Mouse (Mus musculus) forebrain, embryonic 13.5 days (tissue): ENCODE data around the gene Ulk2. TPM values are rescaled to one million over a fixed set of nuclear protein-coding genes. Genes with fewer than 3 reads are reported as not detected.

Source experiments
- ATAC-seq: fragments of 200-750 bp; cut with Nextera tagmentation; 2 replicates; pipeline ENCODE4 v1.8.0; 2017
- H3K27ac ChIP-seq: fragments of 300-500 bp; sonication (generic); 2 replicates; pipeline ENCODE4 v1.5.1; 2015; ENCODE audit warnings: inconsistent platforms, mild to moderate bottlenecking, moderate library complexity
- H3K27me3 ChIP-seq: fragments of 300-500 bp; sonication (generic); 2 replicates; pipeline ENCODE4 v1.6.1; 2015; ENCODE audit warnings: mild to moderate bottlenecking, inconsistent platforms
- H3K36me3 ChIP-seq: fragments of 300-500 bp; sonication (generic); 2 replicates; pipeline ENCODE4 v1.6.1; 2015; ENCODE audit warnings: mild to moderate bottlenecking, inconsistent platforms; ENCODE audit not compliant: poor library complexity, severe bottlenecking
- H3K4me1 ChIP-seq: fragments of 300-500 bp; sonication (generic); 2 replicates; pipeline ENCODE4 v1.6.1; 2015; ENCODE audit warnings: inconsistent platforms
- H3K4me2 ChIP-seq: fragments of 300-500 bp; sonication (generic); 2 replicates; pipeline ENCODE4 v1.6.1; 2015; ENCODE audit warnings: inconsistent platforms, mild to moderate bottlenecking, moderate library complexity
- H3K4me3 ChIP-seq: fragments of 300-500 bp; sonication (generic); 2 replicates; pipeline ENCODE4 v1.5.1; 2015; ENCODE audit warnings: mild to moderate bottlenecking, inconsistent platforms
- H3K9ac ChIP-seq: fragments of 300-500 bp; sonication (generic); 2 replicates; pipeline ENCODE4 v1.6.1; 2015; ENCODE audit warnings: mild to moderate bottlenecking, inconsistent platforms
- H3K9me3 ChIP-seq: fragments of 300-500 bp; sonication (generic); replicated peaks from 2 replicates; pipeline ENCODE4 v1.6.1; 2016; ENCODE audit warnings: inconsistent platforms
- WGBS: fragments of 180-500 bp; shearing (Covaris S2); methylation state at CpG from one replicate; pipeline ENCODE4 v1.1.7; 2015; 5-methylcytosine and 5-hydroxymethylcytosine counted together
- polyA plus RNA-seq: library from polyadenylated mRNA; unstranded; fragments of >200 nt; fragmentation: Nextera tagmentation; extraction: Ambion mirVana; gene quantifications from 2 replicates; pipeline ENCODE4 v1.2.1, GENCODE M21; 2015

Ulk2 gene
- polyA plus RNA-seq, 1 experiment from 2014 or later: 24.2 TPM

DNA sequence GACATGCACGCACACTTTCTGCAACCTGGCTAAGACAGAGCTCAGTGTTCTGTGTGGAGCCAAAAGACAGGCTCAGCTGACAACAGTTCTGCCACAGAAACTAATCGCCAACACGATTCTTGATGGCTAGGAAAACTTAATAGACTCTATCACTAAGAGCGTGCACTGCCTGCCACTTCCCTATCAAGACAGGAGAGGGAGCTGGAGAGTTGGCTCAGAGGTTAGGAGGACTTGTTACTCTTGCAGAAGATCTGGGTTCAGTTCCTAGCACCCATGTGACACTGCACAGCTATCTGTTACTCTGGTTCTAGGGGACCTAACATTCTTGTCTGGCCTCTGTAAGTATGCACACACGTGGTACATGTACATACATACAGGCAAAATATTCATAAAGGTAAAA is 103.3 kb downstream of the Ulk2 start:
- no peaks in the 10 kb centered on the region for H3K9me3 ChIP-seq
- ATAC-seq: no peak
- H3K4me2 ChIP-seq: no peak overlapping the region
- WGBS: 77% methylated on average over 5 of the region's 5 CpGs
- H3K27ac ChIP-seq: no peak overlapping the region
- H3K27me3 ChIP-seq: no peaks in the 10 kb centered on the region
- H3K4me3 ChIP-seq: no peak overlapping the region
- no peaks in the 10 kb centered on the region for H3K4me1 ChIP-seq
- H3K36me3 ChIP-seq: peaks cover 81% of the 10 kb centered on the region
- no peak overlapping the region for H3K9ac ChIP-seq

DNA sequence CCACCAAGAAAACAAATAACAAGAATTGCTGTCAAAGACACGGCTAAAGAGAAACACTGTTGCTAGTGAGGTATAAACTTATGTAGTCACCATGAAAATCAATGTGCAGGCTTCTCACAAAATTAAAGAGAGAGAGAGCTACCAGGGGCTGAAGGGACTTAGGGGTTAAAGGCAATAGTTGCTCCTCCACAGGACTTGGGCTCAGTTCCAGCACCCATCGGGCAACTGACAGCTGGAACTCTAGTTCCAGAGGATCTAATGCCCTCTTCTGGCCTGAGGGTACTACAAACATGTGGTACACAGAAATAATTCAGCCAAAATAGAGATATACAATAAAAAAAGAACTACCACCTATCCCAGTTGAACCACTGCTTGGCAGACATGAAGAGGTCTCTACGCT is 107.7 kb downstream of the Ulk2 start:
- Histone ChIP-seq H3K4me2 (no peak overlapping the region), H3K9ac (no peak overlapping the region), H3K4me3 (no peak overlapping the region), H3K27ac (no peak overlapping the region), H3K36me3 (peaks cover 87% of the 10 kb centered on the region), H3K27me3 (no peaks in the 10 kb centered on the region), H3K4me1 (no peaks in the 10 kb centered on the region), H3K9me3 (no peaks in the 10 kb centered on the region)
- WGBS: 76% methylated on average over 3 of the region's 3 CpGs
- ATAC-seq: no peak

DNA sequence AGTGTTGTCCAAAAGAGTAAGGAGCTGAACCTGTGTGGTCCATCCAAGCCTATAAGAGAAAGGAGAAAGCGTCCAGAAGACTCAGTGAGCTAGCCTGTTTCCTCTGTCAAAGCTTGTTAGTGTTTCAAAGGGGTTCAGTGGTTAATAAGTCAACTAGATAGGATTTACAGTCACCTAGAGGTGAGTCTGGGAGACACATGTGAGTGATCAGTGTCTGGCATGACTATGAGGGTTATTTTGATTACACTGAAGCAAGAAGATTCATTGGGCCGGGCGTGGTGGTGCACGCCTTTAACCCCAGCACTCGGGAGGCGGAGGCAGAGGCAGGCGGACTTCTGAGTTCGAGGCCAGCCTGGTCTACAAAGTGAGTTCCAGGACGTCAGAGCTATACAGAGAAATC is 109.1 kb downstream of the Ulk2 start:
- WGBS: 94% methylated on average over 9 of the region's 9 CpGs
- H3K36me3 ChIP-seq: peaks cover 87% of the 10 kb centered on the region
- H3K27ac ChIP-seq: no peak overlapping the region
- no peaks in the 10 kb centered on the region for H3K9me3 ChIP-seq
- no peaks in the 10 kb centered on the region for H3K4me1 ChIP-seq
- no peak overlapping the region for H3K9ac ChIP-seq
- no peak overlapping the region for H3K4me3 ChIP-seq
- H3K27me3 ChIP-seq: no peaks in the 10 kb centered on the region
- no peak for ATAC-seq
- no peak overlapping the region for H3K4me2 ChIP-seq

DNA sequence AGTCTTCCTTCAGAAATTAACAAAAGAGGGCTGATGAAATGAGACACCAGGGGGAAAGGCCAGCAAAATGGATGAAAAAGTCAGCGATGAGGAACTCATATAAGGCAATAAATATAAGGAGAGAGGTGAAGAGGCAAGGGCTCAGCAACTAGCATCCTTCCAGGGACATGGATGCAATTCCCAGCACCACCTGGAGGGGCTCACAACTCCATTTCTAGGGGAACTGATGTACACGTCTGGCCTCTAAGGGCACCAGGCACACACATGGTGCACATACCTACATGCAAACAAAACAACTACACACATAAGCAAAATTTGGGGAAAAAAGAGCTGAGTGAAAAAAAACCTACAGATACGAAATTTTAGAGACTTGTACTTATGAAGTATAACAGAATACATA is 110.4 kb downstream of the Ulk2 start:
- 71% methylated on average over 3 of the region's 3 CpGs for WGBS
- ATAC-seq: no peak
- peaks cover 87% of the 10 kb centered on the region for H3K36me3 ChIP-seq
- H3K4me1 ChIP-seq: no peaks in the 10 kb centered on the region
- H3K4me2 ChIP-seq: no peak overlapping the region
- H3K9ac ChIP-seq: no peak overlapping the region
- H3K9me3 ChIP-seq: no peaks in the 10 kb centered on the region
- H3K27ac ChIP-seq: no peak overlapping the region
- no peaks in the 10 kb centered on the region for H3K27me3 ChIP-seq
- no peak overlapping the region for H3K4me3 ChIP-seq

DNA sequence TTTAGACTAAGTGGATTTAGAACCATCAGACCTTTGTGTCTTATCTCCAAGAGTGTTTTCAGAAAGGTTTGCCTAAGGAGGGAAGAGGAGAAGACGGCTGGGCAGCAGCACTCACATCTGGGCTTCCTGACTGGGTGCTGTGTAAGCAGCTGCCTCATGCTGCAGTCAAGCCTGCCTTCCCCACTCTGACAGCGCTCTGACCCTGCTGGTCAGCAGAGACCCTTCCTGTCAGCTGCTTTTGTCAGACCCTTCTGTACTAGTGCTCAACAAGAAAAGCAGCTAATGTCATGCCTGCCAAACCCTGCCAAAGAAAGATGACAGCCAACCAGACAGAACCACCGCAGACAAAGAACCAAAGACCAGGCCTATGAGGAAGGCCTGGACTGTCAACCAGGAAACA is 111.1 kb downstream of the Ulk2 start:
- Histone ChIP-seq H3K36me3 (peaks cover 88% of the 10 kb centered on the region), H3K27ac (no peak overlapping the region), H3K9ac (no peak overlapping the region), H3K4me2 (no peak overlapping the region), H3K9me3 (no peaks in the 10 kb centered on the region), H3K4me1 (no peaks in the 10 kb centered on the region), H3K27me3 (no peaks in the 10 kb centered on the region), H3K4me3 (no peak overlapping the region)
- WGBS: 78% methylated on average over 3 of the region's 3 CpGs
- ATAC-seq: no peak

DNA sequence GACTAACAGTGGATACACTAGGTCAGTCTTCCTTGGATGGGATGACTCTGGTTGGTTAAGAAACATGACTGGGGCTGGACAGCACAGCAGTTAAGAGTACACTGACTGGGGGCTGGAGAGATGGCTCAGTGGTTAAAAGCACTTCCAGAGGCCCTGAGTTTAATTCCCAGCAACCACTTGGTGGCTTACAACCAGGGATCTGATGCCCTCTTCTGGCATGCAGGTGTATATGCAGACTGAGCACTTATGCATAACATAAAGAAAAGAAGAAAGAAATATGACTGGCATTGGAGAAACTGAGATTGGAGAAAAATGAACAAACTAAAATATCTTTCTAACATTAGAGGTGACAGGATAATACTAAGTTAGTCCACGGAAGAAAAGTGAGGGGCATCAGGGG is 114.4 kb downstream of the Ulk2 start:
- no peak for ATAC-seq
- H3K9me3 ChIP-seq: no peaks in the 10 kb centered on the region
- peaks cover 95% of the 10 kb centered on the region for H3K36me3 ChIP-seq
- no peak overlapping the region for H3K4me2 ChIP-seq
- no peak overlapping the region for H3K9ac ChIP-seq
- 93% methylated on average over 1 of the region's 1 CpGs for WGBS
- H3K27me3 ChIP-seq: no peaks in the 10 kb centered on the region
- no peak overlapping the region for H3K27ac ChIP-seq
- H3K4me1 ChIP-seq: no peaks in the 10 kb centered on the region
- no peak overlapping the region for H3K4me3 ChIP-seq

DNA sequence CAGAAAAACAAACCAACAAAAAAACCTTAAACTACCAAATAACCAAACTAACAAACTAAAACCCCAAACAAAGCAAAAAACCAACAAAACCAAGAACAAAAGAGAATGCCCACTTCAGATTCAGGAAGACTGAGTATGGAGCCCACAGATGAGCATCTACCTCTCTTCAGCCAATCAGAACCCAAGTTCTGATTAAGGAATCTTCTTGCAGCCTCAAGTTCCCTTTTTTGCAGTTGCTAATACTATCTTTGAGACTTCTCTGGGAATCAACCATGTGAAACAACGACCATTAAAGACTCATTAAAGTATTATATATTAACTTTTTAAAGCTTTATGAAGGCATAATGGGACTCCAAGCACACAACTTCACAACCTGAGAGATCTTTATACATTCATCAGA is 117.6 kb downstream of the Ulk2 start:
- WGBS: 91% methylated on average over 1 of the region's 1 CpGs
- Histone ChIP-seq H3K9ac (no peak overlapping the region), H3K4me1 (no peaks in the 10 kb centered on the region), H3K4me3 (no peak overlapping the region), H3K4me2 (no peak overlapping the region), H3K36me3 (peaks cover 98% of the 10 kb centered on the region), H3K27me3 (no peaks in the 10 kb centered on the region), H3K27ac (no peak overlapping the region), H3K9me3 (no peaks in the 10 kb centered on the region)
- no peak for ATAC-seq

DNA sequence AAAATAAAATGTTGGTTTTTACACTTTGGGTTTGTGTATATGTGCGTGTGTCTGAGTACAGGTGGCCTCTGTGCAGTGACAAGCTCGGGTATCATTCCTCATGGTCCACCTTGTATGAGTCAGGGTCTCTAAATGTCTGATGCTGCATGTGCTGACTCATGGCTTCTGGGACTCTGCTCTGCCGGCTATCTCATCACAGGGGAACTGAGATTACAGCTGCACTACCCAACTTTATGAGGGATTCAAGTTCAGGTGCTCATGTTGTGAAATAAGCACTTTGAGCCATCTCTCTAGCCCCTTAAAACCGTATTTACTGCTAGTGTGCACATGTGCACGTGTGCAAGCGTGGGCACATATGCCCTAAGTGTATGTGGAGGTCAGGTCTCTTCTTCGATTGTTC is 122.2 kb downstream of the Ulk2 start:
- 91% methylated on average over 7 of the region's 7 CpGs for WGBS
- no peak overlapping the region for H3K27ac ChIP-seq
- ATAC-seq: no peak
- no peaks in the 10 kb centered on the region for H3K4me1 ChIP-seq
- no peak overlapping the region for H3K4me2 ChIP-seq
- no peaks in the 10 kb centered on the region for H3K9me3 ChIP-seq
- no peak overlapping the region for H3K4me3 ChIP-seq
- H3K36me3 ChIP-seq: peaks cover 93% of the 10 kb centered on the region
- H3K27me3 ChIP-seq: no peaks in the 10 kb centered on the region
- H3K9ac ChIP-seq: no peak overlapping the region

DNA sequence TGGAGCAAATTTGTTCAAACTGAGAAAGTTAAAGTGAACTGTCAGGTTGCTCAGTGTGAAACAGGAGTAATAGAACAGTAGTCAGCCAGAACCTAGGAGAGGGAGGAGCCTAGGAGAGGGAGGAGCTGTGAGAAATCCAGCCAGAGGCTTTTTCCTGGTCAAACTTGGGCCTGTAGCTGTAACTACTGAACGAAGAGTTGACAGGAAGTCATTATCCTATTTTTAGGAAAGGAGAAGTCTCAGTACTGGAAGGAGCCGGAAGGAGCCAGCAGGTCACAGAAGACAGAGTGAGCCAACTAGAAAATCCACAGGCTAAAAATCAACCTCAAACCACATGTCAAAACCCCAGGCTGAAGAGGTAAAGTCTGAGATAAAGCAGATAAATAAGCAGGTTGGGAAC is 126.8 kb downstream of the Ulk2 start:
- H3K9ac ChIP-seq: no peak overlapping the region
- peaks cover 67% of the 10 kb centered on the region for H3K36me3 ChIP-seq
- 88% methylated on average over 2 of the region's 2 CpGs for WGBS
- H3K9me3 ChIP-seq: no peaks in the 10 kb centered on the region
- no peaks in the 10 kb centered on the region for H3K27me3 ChIP-seq
- H3K4me1 ChIP-seq: no peaks in the 10 kb centered on the region
- no peak overlapping the region for H3K4me2 ChIP-seq
- no peak for ATAC-seq
- no peak overlapping the region for H3K27ac ChIP-seq
- no peak overlapping the region for H3K4me3 ChIP-seq

Other genes starting within 250 kb of the Ulk2 start
- 6.9 and 8.2 TPM in 2 replicates for gene Grap, start 201.8 kb downstream of the Ulk2 start, polyA plus RNA-seq
- 0.32 and 0.33 TPM in 2 replicates for gene Fam83g, start 171.0 kb downstream of the Ulk2 start, polyA plus RNA-seq
- gene Slc5a10, start 134.2 kb downstream of the Ulk2 start, polyA plus RNA-seq: not detected in 2 replicates
- 66.0 and 69.6 TPM in 2 replicates for gene Prpsap2, start 93.0 kb downstream of the Ulk2 start, polyA plus RNA-seq
- 13.8 and 14.2 TPM in 2 replicates for gene Akap10, start 75.2 kb upstream of the Ulk2 start, polyA plus RNA-seq
- gene Specc1, start 101.7 kb upstream of the Ulk2 start, polyA plus RNA-seq: 16.2 and 16.8 TPM in 2 replicates